Mouse (Mus musculus): ENCODE results near the gene Ccdc6.

DNA sequence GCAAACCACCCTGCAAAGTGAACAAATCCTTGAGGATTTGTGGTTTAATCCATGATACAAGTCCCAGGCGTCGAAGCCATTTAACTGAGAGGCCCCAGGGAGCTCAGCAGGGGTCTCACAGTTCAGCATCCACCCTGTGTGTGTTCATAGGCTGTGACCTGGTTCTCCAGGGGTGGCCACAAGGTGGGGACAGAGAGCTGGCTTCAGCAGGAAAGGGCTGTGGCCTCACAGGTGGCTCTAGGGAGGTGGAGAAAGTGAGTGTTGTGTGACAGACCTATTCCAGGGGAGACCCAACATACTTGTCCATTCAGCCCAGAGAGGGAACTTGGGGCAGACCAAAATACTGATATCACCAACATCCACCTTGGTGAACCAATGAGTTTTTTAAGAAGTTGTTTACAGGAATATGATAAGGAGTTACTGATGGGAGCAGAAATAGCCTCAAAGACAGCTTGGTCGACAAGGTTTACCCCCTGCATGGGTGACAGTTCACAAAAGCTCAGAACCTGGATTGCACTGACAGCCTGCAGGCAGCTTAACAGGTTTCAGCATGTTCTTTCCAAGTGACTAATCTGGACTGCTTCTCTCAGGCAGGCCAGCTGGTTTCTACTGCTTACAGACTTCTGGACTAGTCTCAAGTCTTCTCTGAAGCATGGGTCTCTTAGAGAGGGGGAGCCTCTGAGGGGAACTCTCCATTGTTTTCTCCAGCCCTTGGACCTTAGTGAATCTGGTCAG lies 59.7 kb downstream of the Ccdc6 start:
- TF ChIP-seq CTCF (IDR thresholded peaks at IDR 0.05; ENCODE audit: borderline replicate concordance, insufficient read depth, low read length) (0 out of 2 replicates have a peak, but pooled peaks have one; percentile 11), POLR2A (IDR thresholded peaks at IDR 0.05; ENCODE audit: low read depth, low read length) (no peak)
